Mouse (Mus musculus): ENCODE results near the gene Rhox9. TPM values are rescaled to one million over a fixed set of nuclear protein-coding genes. Genes with fewer than 3 reads are reported as not detected.
"Not testable (repeated sequence)": the region's sequence is repeated elsewhere in the genome, so short reads cannot be mapped to it uniquely, and the experiment has no call there.

Rhox9 gene
- not detected in 2 replicates for total RNA-seq (2012; rRNA removed)
- total RNA-seq (2014; rRNA removed): not detected in 2 replicates
- not detected in 2 replicates for polyA plus RNA-seq (2012; ENCODE audit: insufficient read length, low read depth)

DNA sequence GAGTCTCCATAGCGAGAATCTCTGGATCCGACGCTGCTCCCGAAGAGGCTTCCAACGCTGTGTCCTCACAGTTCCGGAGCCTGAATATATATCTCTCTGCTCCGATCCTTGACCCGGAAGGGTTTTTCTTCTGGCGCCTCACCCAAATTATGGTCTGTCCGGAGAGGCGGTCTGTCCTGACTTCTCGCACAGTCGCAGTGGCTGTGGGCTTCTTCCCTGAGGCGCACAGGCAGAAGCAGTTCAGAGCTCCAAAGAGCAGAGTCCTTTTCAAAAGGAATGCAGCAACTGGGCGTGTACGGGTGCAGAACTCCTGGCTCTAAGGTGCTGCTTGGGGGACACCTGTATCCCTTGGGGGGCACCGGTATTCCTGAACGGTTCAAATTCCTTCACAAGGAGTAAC is at the start of gene Rhox9:
Gene Rhox9, minus strand, starts transcription at position 101 of the 400 bp plus-strand sequence.
- H3K36me3 ChIP-seq (replicated peaks in 1 of 2; ENCODE audit: control insufficient read depth in 1 of 2, insufficient read depth in 1 of 2, low read length in 1 of 2); H3K79me2 ChIP-seq (replicated peaks; ENCODE audit: control insufficient read depth, extremely low read depth, insufficient read depth, poor library complexity, severe bottlenecking); H3K4me3 ChIP-seq (replicated peaks in 1 of 3; ENCODE audit: low read depth in 2 of 3, low read length in 2 of 3, poor library complexity in 1 of 3); H3K27ac ChIP-seq (ENCODE audit: insufficient read depth, low read depth); H3K27me3 ChIP-seq (replicated peaks); H3K4me2 ChIP-seq (ENCODE audit: insufficient read depth, low read depth, poor library complexity, severe bottlenecking); H3K9ac ChIP-seq (ENCODE audit: insufficient read depth, low read depth); H3K4me1 ChIP-seq (ENCODE audit: control insufficient read depth in 1 of 2, insufficient read depth in 2 of 2); H3K9me3 ChIP-seq (replicated peaks; ENCODE audit: low read length); DNase-seq (ENCODE audit: extremely low read depth); dilution Hi-C loops (cut with MboI; ENCODE audit: extremely low pct_ligation_motif_present, extremely low pct_unique_long_range_greater_than_20kb, low sequenced_read_pairs): not testable (repeated sequence)
- in situ Hi-C loops (cut with MboI; ENCODE audit: low pct_ligation_motif_present, low pct_unique_long_range_greater_than_20kb, low sequenced_read_pairs): loop anchor here (10.0 kb wide), 1 partner anchor 83 kb away; no protein-coding TSS in a partner anchor

- H3K9ac ChIP-seq (ENCODE audit: insufficient read depth, low read depth): no peak overlapping the region
- in situ Hi-C loops (cut with MboI; ENCODE audit: low pct_ligation_motif_present, low pct_unique_long_range_greater_than_20kb, low sequenced_read_pairs): no loop called here
- no peaks in the 10 kb centered on the region for H3K79me2 ChIP-seq (replicated peaks; ENCODE audit: control insufficient read depth, extremely low read depth, insufficient read depth, poor library complexity, severe bottlenecking)
- no peak overlapping the region for H3K4me2 ChIP-seq (ENCODE audit: insufficient read depth, low read depth, poor library complexity, severe bottlenecking)
- H3K36me3 ChIP-seq (replicated peaks in 1 of 2; ENCODE audit: control insufficient read depth in 1 of 2, insufficient read depth in 1 of 2, low read length in 1 of 2): no peaks in the 10 kb centered on the region
- H3K27ac ChIP-seq (ENCODE audit: insufficient read depth, low read depth): no peak overlapping the region
- H3K27me3 ChIP-seq (replicated peaks): no peaks in the 10 kb centered on the region
- H3K4me3 ChIP-seq (replicated peaks in 1 of 3; ENCODE audit: low read depth in 2 of 3, low read length in 2 of 3, poor library complexity in 1 of 3): no peak overlapping the region
- peak; percentile 2 for DNase-seq (ENCODE audit: extremely low read depth)
- peak; percentile 17 for TF ChIP-seq RAD21 (IDR thresholded peaks at IDR 0.05; ENCODE audit: low read depth, low read length)
- TF ChIP-seq PAX5 (IDR thresholded peaks at IDR 0.05; ENCODE audit: low read length): no peak
- TF ChIP-seq JUND (conservative IDR thresholded peaks at IDR 0.05; ENCODE audit: low read depth, low read length): no peak
- no peak for TF ChIP-seq MAFK (IDR thresholded peaks at IDR 0.05; ENCODE audit: insufficient replicate concordance, low read length)
- TF ChIP-seq USF1 (IDR thresholded peaks at IDR 0.05; ENCODE audit: low read depth, low read length): no peak
- no peak for TF ChIP-seq IRF4 (IDR thresholded peaks at IDR 0.05; ENCODE audit: low read depth, low read length)
- TF ChIP-seq MXI1 (IDR thresholded peaks at IDR 0.05; ENCODE audit: low read depth, low read length): no peak
- TF ChIP-seq ZC3H11A (IDR thresholded peaks at IDR 0.05; ENCODE audit: low read depth, low read length): no peak
- TF ChIP-seq KAT2A (IDR thresholded peaks at IDR 0.05; ENCODE audit: insufficient replicate concordance, low read length): no peak
- no peak for TF ChIP-seq POLR2A (IDR thresholded peaks at IDR 0.05; ENCODE audit: low read depth, low read length)
- TF ChIP-seq CTCF (conservative IDR thresholded peaks at IDR 0.05 in 1 of 2, IDR thresholded peaks at IDR 0.05 in 1 of 2; ENCODE audit: low read depth in 2 of 2, low read length in 2 of 2): peak in 1 of 2 experiments; percentile 44; a peak in 2 of 4 replicates
- TF ChIP-seq UBTF (IDR thresholded peaks at IDR 0.05; ENCODE audit: low read depth, low read length): no peak
- no peak for TF ChIP-seq USF2 (conservative IDR thresholded peaks at IDR 0.05; ENCODE audit: low read depth, low read length)
- no peaks in the 10 kb centered on the region for H3K4me1 ChIP-seq (ENCODE audit: control insufficient read depth in 1 of 2, insufficient read depth in 2 of 2)
- dilution Hi-C loops (cut with MboI; ENCODE audit: extremely low pct_ligation_motif_present, extremely low pct_unique_long_range_greater_than_20kb, low sequenced_read_pairs): no loop called here
- H3K9me3 ChIP-seq (replicated peaks; ENCODE audit: low read length): no peaks in the 10 kb centered on the region
These were observed 14.7 kb upstream of the Rhox9 start for GRCm38 (mm10) chrX:37916311-37916710.

GRCm38 (mm10) chrX:37908581-37908980 is 7.0 kb upstream of the Rhox9 start:
- dilution Hi-C loops (cut with MboI; ENCODE audit: extremely low pct_ligation_motif_present, extremely low pct_unique_long_range_greater_than_20kb, low sequenced_read_pairs): no loop called here
- no peak for TF ChIP-seq PAX5 (IDR thresholded peaks at IDR 0.05; ENCODE audit: low read length)
- TF ChIP-seq POLR2A (IDR thresholded peaks at IDR 0.05; ENCODE audit: low read depth, low read length): no peak
- TF ChIP-seq RAD21 (IDR thresholded peaks at IDR 0.05; ENCODE audit: low read depth, low read length): peak; percentile 5
- peak; percentile 8 to 64; a peak in 2 of 4 replicates for TF ChIP-seq CTCF (conservative IDR thresholded peaks at IDR 0.05 in 1 of 2, IDR thresholded peaks at IDR 0.05 in 1 of 2; ENCODE audit: low read depth in 2 of 2, low read length in 2 of 2)
- TF ChIP-seq SMC3 (IDR thresholded peaks at IDR 0.05; ENCODE audit: low read depth, low read length): peak; percentile 22; the same call in 1 of the 2 replicates

More at GRCm38 (mm10) chrX:37908581-37908980, 7.0 kb upstream of the Rhox9 start:
- Histone ChIP-seq H3K4me3 (replicated peaks in 1 of 3; ENCODE audit: low read depth in 2 of 3, low read length in 2 of 3, poor library complexity in 1 of 3) (no peak overlapping the region), H3K9me3 (replicated peaks; ENCODE audit: low read length) (no peaks in the 10 kb centered on the region), H3K9ac (ENCODE audit: insufficient read depth, low read depth) (no peak overlapping the region), H3K36me3 (replicated peaks in 1 of 2; ENCODE audit: control insufficient read depth in 1 of 2, insufficient read depth in 1 of 2, low read length in 1 of 2) (no peaks in the 10 kb centered on the region), H3K27ac (ENCODE audit: insufficient read depth, low read depth) (no peak overlapping the region), H3K4me1 (ENCODE audit: control insufficient read depth in 1 of 2, insufficient read depth in 2 of 2) (no peaks in the 10 kb centered on the region), H3K4me2 (ENCODE audit: insufficient read depth, low read depth, poor library complexity, severe bottlenecking) (no peak overlapping the region), H3K79me2 (replicated peaks; ENCODE audit: control insufficient read depth, extremely low read depth, insufficient read depth, poor library complexity, severe bottlenecking) (no peaks in the 10 kb centered on the region), H3K27me3 (replicated peaks) (no peaks in the 10 kb centered on the region)
- in situ Hi-C loops (cut with MboI; ENCODE audit: low pct_ligation_motif_present, low pct_unique_long_range_greater_than_20kb, low sequenced_read_pairs): loop anchor here (10.0 kb wide), 1 partner anchor 76 kb away; no protein-coding TSS in a partner anchor
- peak; percentile 12 for DNase-seq (ENCODE audit: extremely low read depth)
